18 mouse cellular contexts compared by ENCODE assay signal in genomic region chr7:132853361-132853760, GRCm38 (mm10). TPM values are rescaled to one million over a fixed set of nuclear protein-coding genes. Genes with fewer than 3 reads are reported as not detected.
A peak's percentile ranks its signal among the peaks of the same experiment; 100 is the strongest.
DNase-seq lines count a peak whose midpoint lies in the region; ATAC-seq and TF ChIP-seq lines count a peak whose summit lies in the region.
"Had no signal": no experiment of that assay in that cellular context is flagged by ENCODE, and none has a peak within 500 bp of the region (broad histone marks: within the 10 kb centered on the region; RNA-seq: fewer than 3 reads in every experiment).

No protein-coding gene starts in this region.

- 0 out of 2 replicates have a peak overlapping the region, but pooled peaks have one; percentile 96 for H3K9ac ChIP-seq in forebrain, postnatal 0 days
- H3K9ac ChIP-seq in forebrain, embryonic 16.5 days (replicated peaks; ENCODE audit: low read depth, low read length): no peak overlapping the region
- H3K9ac ChIP-seq in midbrain, embryonic 16.5 days (ENCODE audit: low read depth, low read length): no peak overlapping the region
- H3K9ac ChIP-seq in midbrain, embryonic 13.5 days (replicated peaks): no peak overlapping the region
- no peak overlapping the region for H3K9ac ChIP-seq in hindbrain, embryonic 14.5 days
- no peak overlapping the region for H3K9ac ChIP-seq in limb, embryonic 15.5 days

- no peak overlapping the region for H3K4me2 ChIP-seq in forebrain, postnatal 0 days (ENCODE audit: low read depth)
- no peak overlapping the region for H3K4me2 ChIP-seq in forebrain, embryonic 16.5 days (ENCODE audit: low read length)
- no peak overlapping the region for H3K4me2 ChIP-seq in midbrain, embryonic 16.5 days (ENCODE audit: low read length)
- H3K4me2 ChIP-seq in midbrain, embryonic 13.5 days (replicated peaks): no peak overlapping the region
- no peak overlapping the region for H3K4me2 ChIP-seq in hindbrain, embryonic 14.5 days (replicated peaks)
- no peak overlapping the region for H3K4me2 ChIP-seq in limb, embryonic 15.5 days

- H3K36me3 ChIP-seq in forebrain, postnatal 0 days (ENCODE audit: insufficient read depth): peaks cover 13% of the 10 kb centered on the region
- H3K36me3 ChIP-seq in forebrain, embryonic 16.5 days (ENCODE audit: control insufficient read depth, insufficient read depth): peaks cover 5% of the 10 kb centered on the region; the same call in 1 of the 2 replicates
- 0 out of 2 replicates have a peak, but pooled peaks cover 3% of the 10 kb centered on the region for H3K36me3 ChIP-seq in midbrain, embryonic 16.5 days (ENCODE audit: control insufficient read depth, insufficient read depth, low read length)
- H3K36me3 ChIP-seq in midbrain, embryonic 13.5 days: peaks cover 17% of the 10 kb centered on the region
- H3K36me3 ChIP-seq in hindbrain, embryonic 14.5 days (replicated peaks; ENCODE audit: control insufficient read depth, insufficient read depth): peaks cover 21% of the 10 kb centered on the region
- H3K36me3 ChIP-seq in limb, embryonic 15.5 days: peaks cover 17% of the 10 kb centered on the region

- H3K4me1 ChIP-seq in forebrain, postnatal 0 days (ENCODE audit: insufficient read depth): peaks cover 15% of the 10 kb centered on the region; the same call in 1 of the 2 replicates
- H3K4me1 ChIP-seq in forebrain, embryonic 16.5 days (replicated peaks; ENCODE audit: control insufficient read depth, insufficient read depth, low read length): peaks cover 9% of the 10 kb centered on the region
- peaks cover 10% of the 10 kb centered on the region for H3K4me1 ChIP-seq in midbrain, embryonic 16.5 days (ENCODE audit: control insufficient read depth, insufficient read depth, low read length)
- H3K4me1 ChIP-seq in midbrain, embryonic 13.5 days (replicated peaks): peaks cover 14% of the 10 kb centered on the region
- peaks cover 15% of the 10 kb centered on the region; the same call in 1 of the 2 replicates for H3K4me1 ChIP-seq in hindbrain, embryonic 14.5 days (replicated peaks; ENCODE audit: control insufficient read depth, insufficient read depth, low read length)
- peaks cover 12% of the 10 kb centered on the region for H3K4me1 ChIP-seq in limb, embryonic 15.5 days

- no peaks in the 10 kb centered on the region for H3K27me3 ChIP-seq in forebrain, postnatal 0 days (ENCODE audit: insufficient read depth, low read length)
- no peaks in the 10 kb centered on the region for H3K27me3 ChIP-seq in forebrain, embryonic 16.5 days (replicated peaks; ENCODE audit: control insufficient read depth, insufficient read depth, low read length)
- no peaks in the 10 kb centered on the region for H3K27me3 ChIP-seq in midbrain, embryonic 16.5 days (ENCODE audit: control insufficient read depth, insufficient read depth, low read depth, low read length)
- H3K27me3 ChIP-seq in midbrain, embryonic 13.5 days: no peaks in the 10 kb centered on the region
- H3K27me3 ChIP-seq in hindbrain, embryonic 14.5 days (ENCODE audit: control insufficient read depth, insufficient read depth, low read length): no peaks in the 10 kb centered on the region
- H3K27me3 ChIP-seq in limb, embryonic 15.5 days: no peaks in the 10 kb centered on the region
- H3K27me3 ChIP-seq: megakaryocyte, embryonic 14.5 days had no signal

- no peak for TF ChIP-seq CTCF in forebrain, postnatal 0 days (IDR thresholded peaks at IDR 0.05; ENCODE audit: low read depth)

- 68% methylated on average over 6 of the region's 6 CpGs for WGBS in forebrain, postnatal 0 days
- 72% methylated on average over 6 of the region's 6 CpGs for WGBS in forebrain, embryonic 16.5 days
- 80% methylated on average over 6 of the region's 6 CpGs for WGBS in midbrain, embryonic 16.5 days
- WGBS in midbrain, embryonic 13.5 days: 89% methylated on average over 6 of the region's 6 CpGs
- 84% methylated on average over 6 of the region's 6 CpGs for WGBS in hindbrain, embryonic 14.5 days
- 34% methylated on average over 6 of the region's 6 CpGs for WGBS in limb, embryonic 15.5 days

- DNase-seq in forebrain, postnatal 0 days: peak; percentile 3
- no peak for DNase-seq in hindbrain, embryonic 14.5 days (ENCODE audit: low spot score)
- no peak for DNase-seq in thymus, postnatal 14 days
- no peak for DNase-seq in adrenal gland, postnatal 10 days
- DNase-seq: adrenal gland, postnatal 25 days; cerebellum, adult 18-20 months; cerebellum, postnatal 36 days; heart, adult 18-20 months; heart, postnatal 36 days; kidney, postnatal 4 days; lung, postnatal 14 days; thymus, postnatal 36 days had no signal

- no peaks in the 10 kb centered on the region for H3K9me3 ChIP-seq in forebrain, postnatal 0 days (ENCODE audit: low read length)
- no peaks in the 10 kb centered on the region for H3K9me3 ChIP-seq in forebrain, embryonic 16.5 days (ENCODE audit: control insufficient read depth, low read length)
- no peaks in the 10 kb centered on the region for H3K9me3 ChIP-seq in midbrain, embryonic 16.5 days (replicated peaks; ENCODE audit: control insufficient read depth, low read length, poor library complexity, severe bottlenecking)
- H3K9me3 ChIP-seq in midbrain, embryonic 13.5 days: no peaks in the 10 kb centered on the region
- no peaks in the 10 kb centered on the region for H3K9me3 ChIP-seq in hindbrain, embryonic 14.5 days (ENCODE audit: control insufficient read depth, low read length)
- no peaks in the 10 kb centered on the region for H3K9me3 ChIP-seq in limb, embryonic 15.5 days
- H3K9me3 ChIP-seq: G1E; megakaryocyte, embryonic 14.5 days had no signal

- H3K4me3 ChIP-seq in forebrain, postnatal 0 days (ENCODE audit: low read depth, low read length): no peak overlapping the region
- no peak overlapping the region for H3K4me3 ChIP-seq in forebrain, embryonic 16.5 days (replicated peaks; ENCODE audit: low read length)
- no peak overlapping the region for H3K4me3 ChIP-seq in midbrain, embryonic 16.5 days (ENCODE audit: low read depth, low read length)
- no peak overlapping the region for H3K4me3 ChIP-seq in midbrain, embryonic 13.5 days (replicated peaks)
- no peak overlapping the region for H3K4me3 ChIP-seq in hindbrain, embryonic 14.5 days (replicated peaks; ENCODE audit: low read length)
- no peak overlapping the region for H3K4me3 ChIP-seq in limb, embryonic 15.5 days

- peak overlapping the region; percentile 99; the same call in 1 of the 2 replicates for H3K27ac ChIP-seq in forebrain, postnatal 0 days (ENCODE audit: low read depth, low read length)
- H3K27ac ChIP-seq in forebrain, embryonic 16.5 days (ENCODE audit: low read length): no peak overlapping the region
- H3K27ac ChIP-seq in midbrain, embryonic 16.5 days (ENCODE audit: low read length): 0 out of 2 replicates have a peak overlapping the region, but pooled peaks have one; percentile 96
- H3K27ac ChIP-seq in midbrain, embryonic 13.5 days: no peak overlapping the region
- H3K27ac ChIP-seq in hindbrain, embryonic 14.5 days: peak overlapping the region; percentile 97; the same call in 1 of the 2 replicates
- peak overlapping the region; percentile 97 for H3K27ac ChIP-seq in limb, embryonic 15.5 days

- ATAC-seq in forebrain, postnatal 0 days: no peak
- ATAC-seq in forebrain, embryonic 16.5 days: no peak
- ATAC-seq in midbrain, embryonic 16.5 days: no peak
- no peak for ATAC-seq in midbrain, embryonic 13.5 days
- no peak for ATAC-seq in hindbrain, embryonic 14.5 days (ENCODE audit: low FRiP score)
- no peak for ATAC-seq in limb, embryonic 15.5 days (ENCODE audit: insufficient number of reproducible peaks, low FRiP score, low TSS enrichment, low read depth)

RNA-seq across cellular contexts. Expression of gene Eef1akmt2, which starts 0.9 kb away (rescaled TPM):
- total RNA-seq in forebrain, postnatal 0 days (2014; rRNA removed): 86.1 and 101 TPM in 2 replicates
- 77.3 and 85.9 TPM in 2 replicates for polyA plus RNA-seq in forebrain, postnatal 0 days (2015; fragmentation: Nextera tagmentation; extraction: Ambion mirVana)
- 97.0 and 101 TPM in 2 replicates for polyA plus RNA-seq in forebrain, embryonic 16.5 days (2015; fragmentation: Nextera tagmentation; extraction: Ambion mirVana)
- 91.7 and 94.3 TPM in 2 replicates for polyA plus RNA-seq in midbrain, embryonic 16.5 days (2015; fragmentation: Nextera tagmentation; extraction: Ambion mirVana)
- 95.7 and 98.9 TPM in 2 replicates for polyA plus RNA-seq in midbrain, embryonic 13.5 days (2015; fragmentation: Nextera tagmentation; extraction: Ambion mirVana)
- polyA plus RNA-seq in hindbrain, embryonic 14.5 days (2014; fragmentation: Nextera tagmentation; extraction: Ambion mirVana): 85.1 and 86.7 TPM in 2 replicates
- polyA plus RNA-seq in limb, embryonic 15.5 days (2015; fragmentation: Nextera tagmentation; extraction: Ambion mirVana): 63.2 and 65.9 TPM in 2 replicates
- total RNA-seq in adrenal gland, postnatal 10 days (2021): 10 to 100 TPM; 20.9 to 27.4 TPM

RNA-seq across cellular contexts. Expression of gene Abraxas2, which starts 5.7 kb away (rescaled TPM):
- total RNA-seq in forebrain, postnatal 0 days (2014; rRNA removed): 36.8 and 38.2 TPM in 2 replicates
- 21.1 and 32.9 TPM in 2 replicates for polyA plus RNA-seq in forebrain, postnatal 0 days (2015; fragmentation: Nextera tagmentation; extraction: Ambion mirVana)
- 38.1 and 43.5 TPM in 2 replicates for polyA plus RNA-seq in forebrain, embryonic 16.5 days (2015; fragmentation: Nextera tagmentation; extraction: Ambion mirVana)
- polyA plus RNA-seq in midbrain, embryonic 16.5 days (2015; fragmentation: Nextera tagmentation; extraction: Ambion mirVana): 37.4 and 38.6 TPM in 2 replicates
- polyA plus RNA-seq in midbrain, embryonic 13.5 days (2015; fragmentation: Nextera tagmentation; extraction: Ambion mirVana): 37.1 and 41.8 TPM in 2 replicates
- polyA plus RNA-seq in hindbrain, embryonic 14.5 days (2014; fragmentation: Nextera tagmentation; extraction: Ambion mirVana): 36.4 and 44.9 TPM in 2 replicates
- polyA plus RNA-seq in limb, embryonic 15.5 days (2015; fragmentation: Nextera tagmentation; extraction: Ambion mirVana): 37.5 and 38.5 TPM in 2 replicates
- total RNA-seq in adrenal gland, postnatal 10 days (2021): 10 to 100 TPM; 31.3 to 33.3 TPM

RNA-seq across cellular contexts. Expression of gene Fam53b, which starts 39.7 kb away (rescaled TPM):
- total RNA-seq in forebrain, postnatal 0 days (2014; rRNA removed): 5.6 and 15.4 TPM in 2 replicates
- 5.6 and 5.8 TPM in 2 replicates for polyA plus RNA-seq in forebrain, postnatal 0 days (2015; fragmentation: Nextera tagmentation; extraction: Ambion mirVana)
- 27.3 and 29.2 TPM in 2 replicates for polyA plus RNA-seq in forebrain, embryonic 16.5 days (2015; fragmentation: Nextera tagmentation; extraction: Ambion mirVana)
- polyA plus RNA-seq in midbrain, embryonic 16.5 days (2015; fragmentation: Nextera tagmentation; extraction: Ambion mirVana): 13.2 and 13.6 TPM in 2 replicates
- 21.7 and 23.4 TPM in 2 replicates for polyA plus RNA-seq in midbrain, embryonic 13.5 days (2015; fragmentation: Nextera tagmentation; extraction: Ambion mirVana)
- polyA plus RNA-seq in hindbrain, embryonic 14.5 days (2014; fragmentation: Nextera tagmentation; extraction: Ambion mirVana): 13.3 and 16.6 TPM in 2 replicates
- polyA plus RNA-seq in limb, embryonic 15.5 days (2015; fragmentation: Nextera tagmentation; extraction: Ambion mirVana): 18.5 and 20.2 TPM in 2 replicates
- total RNA-seq in adrenal gland, postnatal 10 days (2021): 10 to 100 TPM; 58.4 to 75.1 TPM

Comparison
In these comparisons a context has a peak if more than half of its experiments do, and no peak if none do; other contexts are left out.
1. H3K27ac ChIP-seq: peak in forebrain, postnatal 0 days (single experiment), midbrain, embryonic 16.5 days (single experiment), hindbrain, embryonic 14.5 days (single experiment) and limb, embryonic 15.5 days (single experiment); none in forebrain, embryonic 16.5 days (single experiment) and midbrain, embryonic 13.5 days (single experiment).